Mouse (Mus musculus): ENCODE results near the gene Taok2.
"Not testable (repeated sequence)": the region's sequence is repeated elsewhere in the genome, so short reads cannot be mapped to it uniquely, and the experiment has no call there.

Gene Taok2

DNA sequence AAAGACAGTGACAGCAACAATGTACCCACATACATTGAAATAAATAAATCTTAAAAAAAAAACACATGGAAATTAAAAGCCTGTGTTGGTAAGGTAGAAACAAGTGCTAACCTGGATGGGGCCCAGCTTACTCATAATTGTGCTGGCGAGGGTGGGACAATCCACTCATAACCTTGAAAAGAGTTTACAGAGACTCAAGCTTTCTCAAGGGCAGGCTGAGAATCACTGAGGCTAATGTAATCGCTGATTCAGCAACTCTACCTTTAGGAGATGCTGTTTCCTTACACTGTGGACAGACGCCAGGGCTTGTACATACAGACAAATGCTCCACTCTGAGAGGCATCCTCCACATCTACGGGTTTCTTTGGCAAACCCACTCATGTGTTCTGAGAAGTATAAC, 35.5 kb upstream of the Taok2 start:
- H3K9me3 ChIP-seq (ENCODE audit: low read length): no peaks in the 10 kb centered on the region
- no peaks in the 10 kb centered on the region for H3K36me3 ChIP-seq (ENCODE audit: insufficient read depth, low read length)
- H3K4me3 ChIP-seq (replicated peaks; ENCODE audit: low read length): no peak overlapping the region
- H3K4me1 ChIP-seq (replicated peaks; ENCODE audit: low read depth, low read length): peaks cover 6% of the 10 kb centered on the region
- no peaks in the 10 kb centered on the region for H3K27me3 ChIP-seq (ENCODE audit: insufficient read depth, low read length)
- TF ChIP-seq POU5F1 (IDR thresholded peaks at IDR 0.05; ENCODE audit: borderline replicate concordance, low read length): no peak
- TF ChIP-seq CTCF (conservative IDR thresholded peaks at IDR 0.05; ENCODE audit: low read length): no peak

DNA sequence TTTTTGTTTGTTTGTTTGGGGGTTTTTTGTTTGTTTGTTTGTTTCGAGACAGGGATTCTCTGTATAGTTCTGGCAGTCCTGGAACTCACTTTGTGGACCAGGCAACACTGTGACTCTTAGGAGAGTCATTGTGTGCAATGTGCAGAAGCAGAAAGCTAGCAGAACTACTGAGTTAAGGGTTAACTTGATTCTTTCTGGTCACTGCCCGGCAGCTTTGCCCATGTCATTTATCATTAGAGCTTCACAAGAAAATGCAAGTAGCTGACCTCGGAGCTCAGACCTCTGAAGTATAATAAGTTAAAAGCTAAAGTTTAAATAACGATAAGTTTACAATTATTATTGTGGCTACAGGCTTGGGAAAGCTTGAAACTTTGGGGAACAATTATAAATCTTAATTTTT, 33.9 kb upstream of the Taok2 start:
- H3K27me3 ChIP-seq (ENCODE audit: insufficient read depth, low read length); H3K9me3 ChIP-seq (ENCODE audit: low read length); H3K4me1 ChIP-seq (replicated peaks; ENCODE audit: low read depth, low read length); H3K36me3 ChIP-seq (ENCODE audit: insufficient read depth, low read length); H3K4me3 ChIP-seq (replicated peaks; ENCODE audit: low read length): not testable (repeated sequence)

DNA sequence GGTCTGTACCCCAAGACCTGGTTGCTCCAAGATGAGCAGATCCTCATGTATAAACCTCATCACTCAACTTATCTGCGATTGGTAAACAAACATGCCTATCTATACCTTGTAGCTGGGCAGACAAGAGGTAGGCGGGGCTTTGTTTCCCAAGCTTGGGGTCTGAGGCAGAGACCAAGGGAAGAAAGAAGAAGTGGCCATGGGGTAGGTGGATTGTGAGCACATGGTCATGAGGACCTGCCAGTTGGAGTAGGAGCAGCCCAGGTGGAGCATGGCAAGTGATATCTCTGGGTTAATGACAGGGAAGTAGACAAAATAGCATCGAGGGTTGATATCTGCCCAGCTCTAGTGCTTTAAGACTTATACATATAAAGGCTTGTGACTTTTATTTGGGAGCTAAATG, 30.3 kb upstream of the Taok2 start:
- H3K36me3 ChIP-seq (ENCODE audit: insufficient read depth, low read length): no peaks in the 10 kb centered on the region
- peaks cover 8% of the 10 kb centered on the region for H3K4me1 ChIP-seq (replicated peaks; ENCODE audit: low read depth, low read length)
- H3K27me3 ChIP-seq (ENCODE audit: insufficient read depth, low read length): no peaks in the 10 kb centered on the region
- no peak overlapping the region for H3K4me3 ChIP-seq (replicated peaks; ENCODE audit: low read length)
- TF ChIP-seq POU5F1 (IDR thresholded peaks at IDR 0.05; ENCODE audit: borderline replicate concordance, low read length) (no peak), NANOG (IDR thresholded peaks at IDR 0.05; ENCODE audit: borderline replicate concordance, low read length) (no peak), CTCF (conservative IDR thresholded peaks at IDR 0.05; ENCODE audit: low read length) (no peak)
- H3K9me3 ChIP-seq (ENCODE audit: low read length): no peaks in the 10 kb centered on the region

DNA sequence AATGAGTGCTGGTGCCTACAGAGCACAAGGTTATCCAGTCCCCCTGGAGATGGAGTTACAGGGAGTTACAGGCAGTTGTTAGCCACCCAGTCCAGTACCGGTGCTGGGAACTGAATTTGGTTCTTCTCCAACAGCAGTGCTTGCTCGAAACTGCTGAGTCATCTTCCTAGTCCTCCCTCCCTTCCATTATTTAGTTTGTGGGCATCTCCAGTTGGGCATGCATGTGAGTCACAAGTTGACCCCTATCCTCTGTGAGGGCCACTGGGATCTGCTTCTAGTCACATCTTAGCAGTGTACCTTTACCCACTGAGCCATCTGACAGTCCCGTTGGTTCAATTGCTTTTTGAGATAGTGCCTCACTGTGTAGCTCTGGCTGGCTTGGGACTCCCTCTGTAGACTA, 21.1 kb upstream of the Taok2 start:
- Histone ChIP-seq H3K4me3 (replicated peaks; ENCODE audit: low read length) (no peak overlapping the region), H3K4me1 (replicated peaks; ENCODE audit: low read depth, low read length) (peaks cover 11% of the 10 kb centered on the region), H3K27me3 (ENCODE audit: insufficient read depth, low read length) (no peaks in the 10 kb centered on the region), H3K9me3 (ENCODE audit: low read length) (no peaks in the 10 kb centered on the region), H3K36me3 (ENCODE audit: insufficient read depth, low read length) (no peaks in the 10 kb centered on the region)
- TF ChIP-seq NANOG (IDR thresholded peaks at IDR 0.05; ENCODE audit: borderline replicate concordance, low read length) (no peak), CTCF (conservative IDR thresholded peaks at IDR 0.05; ENCODE audit: low read length) (no peak), POU5F1 (IDR thresholded peaks at IDR 0.05; ENCODE audit: borderline replicate concordance, low read length) (no peak)

DNA sequence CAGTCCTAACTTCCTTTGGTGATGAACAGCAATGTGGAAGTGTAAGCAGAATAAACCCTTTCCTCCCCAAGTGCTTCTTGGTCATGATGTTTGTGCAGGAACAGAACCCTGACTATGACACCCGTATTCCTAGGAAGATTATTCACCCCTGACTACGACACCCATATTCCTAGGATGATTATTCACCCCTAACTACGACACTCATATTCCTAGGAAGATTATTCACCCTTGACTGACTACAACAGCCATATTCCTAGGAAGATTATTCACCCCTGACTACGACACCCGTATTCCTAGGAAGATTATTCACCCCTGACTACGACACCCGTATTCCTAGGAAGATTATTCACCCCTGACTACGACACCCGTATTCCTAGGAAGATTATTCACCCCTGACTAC, 15.3 kb upstream of the Taok2 start:
- H3K4me3 ChIP-seq (replicated peaks; ENCODE audit: low read length); H3K27me3 ChIP-seq (ENCODE audit: insufficient read depth, low read length): not testable (repeated sequence)

DNA sequence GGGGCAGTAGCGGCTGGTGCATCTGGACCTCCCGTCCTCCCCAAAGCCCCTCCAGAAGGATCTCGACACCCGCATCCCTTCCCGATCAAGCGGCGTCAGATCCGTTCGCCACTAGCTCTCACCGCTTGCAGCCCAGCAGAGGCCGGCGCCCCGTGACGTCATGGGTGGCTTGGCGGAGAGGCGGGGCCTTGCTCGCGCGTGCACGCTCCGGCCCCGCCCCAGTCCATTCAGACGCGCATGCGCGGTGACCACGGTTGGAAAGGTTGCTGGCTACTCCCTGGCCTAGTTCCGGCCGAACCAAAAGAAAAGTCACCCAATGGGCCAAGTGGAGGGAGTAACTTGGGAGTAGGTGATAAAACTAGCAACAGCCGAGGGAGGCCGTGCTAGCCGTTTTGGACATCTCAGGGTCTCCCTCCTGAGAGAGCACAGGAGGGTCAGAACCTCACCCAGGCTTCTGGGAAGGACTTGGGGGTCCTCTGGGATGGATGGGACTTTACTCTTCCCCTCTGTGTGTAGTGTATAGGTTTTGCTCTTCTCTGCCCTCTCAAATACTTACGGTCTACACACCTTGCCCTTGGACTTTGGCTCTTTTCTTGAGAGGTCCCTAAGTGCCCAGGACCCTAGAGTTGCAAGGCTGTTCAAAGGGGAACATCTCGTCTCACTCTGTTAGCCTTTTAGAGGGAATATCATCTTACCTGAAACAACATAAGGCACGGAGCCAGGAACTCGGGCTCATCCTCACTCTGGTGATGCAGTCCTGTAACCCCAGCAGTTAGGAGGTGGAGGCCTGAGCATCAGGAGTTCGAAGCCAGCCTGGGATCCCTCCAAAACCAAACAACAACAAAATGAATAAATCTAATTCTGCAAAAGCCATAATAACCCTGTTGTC, 13.8 kb upstream of the Taok2 start:
- TF ChIP-seq POU5F1 (IDR thresholded peaks at IDR 0.05; ENCODE audit: borderline replicate concordance, low read length): no peak
- TF ChIP-seq NANOG (IDR thresholded peaks at IDR 0.05; ENCODE audit: borderline replicate concordance, low read length): no peak
- no peak for TF ChIP-seq CTCF (conservative IDR thresholded peaks at IDR 0.05; ENCODE audit: low read length)
- H3K4me3 ChIP-seq (replicated peaks; ENCODE audit: low read length): peak overlapping the region; percentile 84
- H3K9me3 ChIP-seq (ENCODE audit: low read length): no peaks in the 10 kb centered on the region
- peaks cover 11% of the 10 kb centered on the region; the same call in 1 of the 2 replicates for H3K36me3 ChIP-seq (ENCODE audit: insufficient read depth, low read length)
- H3K27me3 ChIP-seq (ENCODE audit: insufficient read depth, low read length): 0 out of 2 replicates have a peak, but pooled peaks cover 3% of the 10 kb centered on the region
- H3K4me1 ChIP-seq (replicated peaks; ENCODE audit: low read depth, low read length): peaks cover 17% of the 10 kb centered on the region

More for the DNA sequence above, 15.3 kb upstream of the Taok2 start:
- not testable (repeated sequence) for H3K36me3 ChIP-seq (ENCODE audit: insufficient read depth, low read length); H3K9me3 ChIP-seq (ENCODE audit: low read length)
- peaks cover 17% of the 10 kb centered on the region for H3K4me1 ChIP-seq (replicated peaks; ENCODE audit: low read depth, low read length)

DNA sequence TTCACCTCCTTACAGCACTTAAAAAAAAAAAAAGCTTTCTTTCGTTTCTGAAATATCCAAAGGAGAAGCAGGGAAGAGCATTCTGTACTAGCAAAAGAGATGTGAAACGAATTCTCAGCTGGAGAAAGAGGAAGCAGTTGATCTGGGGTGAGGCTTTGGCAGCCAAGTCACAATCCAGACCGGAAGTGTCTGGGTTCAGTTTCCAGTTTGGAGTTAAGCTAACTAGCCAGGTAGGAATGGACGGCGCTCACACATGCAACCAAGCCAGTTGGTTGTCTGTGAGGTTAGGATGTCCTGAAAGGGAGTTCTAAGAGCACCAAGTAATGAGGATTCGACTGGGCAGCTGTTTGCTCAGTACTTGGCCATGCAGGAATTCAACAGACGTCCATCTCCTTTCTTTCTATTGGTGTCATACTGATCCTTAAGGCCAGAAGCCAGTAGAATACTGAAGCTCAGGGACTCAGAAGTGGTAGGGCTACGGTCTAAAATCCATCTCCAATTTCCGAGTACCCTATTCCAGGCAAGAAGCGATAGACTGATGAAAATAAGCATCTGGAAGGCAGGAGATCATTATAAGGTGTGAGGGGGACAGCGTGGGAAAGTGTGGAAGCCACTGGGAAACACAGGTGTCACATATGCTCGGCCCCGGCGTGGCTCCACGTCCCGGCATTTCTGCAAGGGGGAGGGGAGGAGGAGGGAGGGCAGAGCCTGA, 13.0 kb upstream of the Taok2 start:
- Histone ChIP-seq H3K27me3 (ENCODE audit: insufficient read depth, low read length) (0 out of 2 replicates have a peak, but pooled peaks cover 3% of the 10 kb centered on the region), H3K4me1 (replicated peaks; ENCODE audit: low read depth, low read length) (peaks cover 17% of the 10 kb centered on the region), H3K9me3 (ENCODE audit: low read length) (no peaks in the 10 kb centered on the region), H3K4me3 (replicated peaks; ENCODE audit: low read length) (peak overlapping the region; percentile 84), H3K36me3 (ENCODE audit: insufficient read depth, low read length) (peaks cover 11% of the 10 kb centered on the region; the same call in 1 of the 2 replicates)
- TF ChIP-seq NANOG (IDR thresholded peaks at IDR 0.05; ENCODE audit: borderline replicate concordance, low read length) (no peak), CTCF (conservative IDR thresholded peaks at IDR 0.05; ENCODE audit: low read length) (no peak), POU5F1 (IDR thresholded peaks at IDR 0.05; ENCODE audit: borderline replicate concordance, low read length) (no peak)

DNA sequence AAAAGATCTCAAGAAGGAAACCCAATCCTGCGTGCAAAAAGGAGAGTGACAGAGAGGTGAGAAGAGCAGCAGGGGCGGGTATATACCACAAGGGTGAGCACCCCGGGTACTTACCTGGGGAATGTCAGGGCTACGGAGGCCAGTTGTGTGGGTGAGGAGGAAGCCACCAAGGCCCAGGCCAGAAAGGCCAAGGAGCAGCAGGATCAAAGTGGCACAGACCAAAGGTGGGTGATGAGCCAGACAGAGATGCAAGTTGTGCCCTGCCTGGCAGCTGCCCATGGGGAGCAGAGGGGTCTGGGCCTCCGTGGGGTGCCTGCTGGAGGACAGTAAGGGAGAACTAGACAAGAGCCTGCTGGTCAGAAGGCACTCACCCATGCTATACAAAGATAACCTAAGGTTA, 12.4 kb upstream of the Taok2 start:
- TF ChIP-seq CTCF (conservative IDR thresholded peaks at IDR 0.05; ENCODE audit: low read length): no peak
- TF ChIP-seq NANOG (IDR thresholded peaks at IDR 0.05; ENCODE audit: borderline replicate concordance, low read length): no peak
- no peak for TF ChIP-seq POU5F1 (IDR thresholded peaks at IDR 0.05; ENCODE audit: borderline replicate concordance, low read length)
- H3K27me3 ChIP-seq (ENCODE audit: insufficient read depth, low read length): 0 out of 2 replicates have a peak, but pooled peaks cover 3% of the 10 kb centered on the region
- peaks cover 17% of the 10 kb centered on the region for H3K4me1 ChIP-seq (replicated peaks; ENCODE audit: low read depth, low read length)
- no peaks in the 10 kb centered on the region for H3K9me3 ChIP-seq (ENCODE audit: low read length)
- peaks cover 11% of the 10 kb centered on the region; the same call in 1 of the 2 replicates for H3K36me3 ChIP-seq (ENCODE audit: insufficient read depth, low read length)
- no peak overlapping the region for H3K4me3 ChIP-seq (replicated peaks; ENCODE audit: low read length)

Measured in E14TG2a.4 (cell line).